Mouse (Mus musculus) kidney, adult 8-10 months (tissue): Measurements from ENCODE around the gene Gm20830.
"Not testable (repeated sequence)": the region's sequence is repeated elsewhere in the genome, so short reads cannot be mapped to it uniquely, and the experiment has no call there.

Experiments
- DNase-seq, 2 experiments: peaks; one replicate each; pipeline ENCODE4 v3.0.0; 2022

The Gm20830 gene

GRCm38 (mm10) chrY:6918182-6918581, at the start of gene Gm20830:
TSS of gene Gm20830 (minus strand) at chrY:6918282.
- not testable (repeated sequence) for DNase-seq
